Mouse (Mus musculus): ENCODE results near the gene Pabpc4. TPM values are rescaled to one million over a fixed set of nuclear protein-coding genes. Genes with fewer than 3 reads are reported as not detected.

Gene Pabpc4
- polyA plus RNA-seq (2021; fragmentation: Nextera tagmentation), result 6.9 and 7.1 TPM in 2 replicates
- long read RNA-seq, experiment 1, partial matches to known transcripts, result 9 of 21 reads
- long read RNA-seq, experiment 1, other reads (novel, unspliced or antisense), result 9 of 21 reads
- long read RNA-seq, experiment 2, partial matches to known transcripts, result 10 of 12 reads
- long read RNA-seq, experiment 2, other reads (novel, unspliced or antisense), result 2 of 12 reads

GRCm38 (mm10) chr4:123261721-123262401 lies at the start of gene Pabpc4:
Gene Pabpc4, plus strand, starts transcription at chr4:123262351.

GRCm38 (mm10) chr4:123233492-123234084 lies 28.6 kb upstream of the Pabpc4 start, which contains the start of gene Heyl:
Gene Heyl, plus strand, starts transcription at chr4:123233556.

GRCm38 (mm10) chr4:123323534-123323933 lies 61.4 kb downstream of the Pabpc4 start, which contains the start of gene Oxct2a:
Gene Oxct2a, minus strand, starts transcription at chr4:123323634.

GRCm38 (mm10) chr4:123342642-123343470 lies 80.7 kb downstream of the Pabpc4 start, which contains the start of gene Bmp8a:
Gene Bmp8a, minus strand, starts transcription at chr4:123343252.

Other genes starting within 250 kb of the Pabpc4 start
- 4.4 and 5.9 TPM in 2 replicates for gene Trit1, start 245.8 kb upstream of the Pabpc4 start, polyA plus RNA-seq (2021; fragmentation: Nextera tagmentation)
- gene Bmp8b, start 157.2 kb upstream of the Pabpc4 start, polyA plus RNA-seq (2021; fragmentation: Nextera tagmentation), result 0.05 TPM in 1 of 2 replicates, not detected in the other
- 0.23 and 0.29 TPM in 2 replicates for gene Oxct2b, start 146.1 kb upstream of the Pabpc4 start, polyA plus RNA-seq (2021; fragmentation: Nextera tagmentation)
- 31.6 and 41.4 TPM in 2 replicates for gene Ppie, start 122.4 kb upstream of the Pabpc4 start, polyA plus RNA-seq (2021; fragmentation: Nextera tagmentation)
- 373 and 439 TPM in 2 replicates for gene Hpcal4, start 79.1 kb upstream of the Pabpc4 start, polyA plus RNA-seq (2021; fragmentation: Nextera tagmentation)
- gene Nt5c1a, start 60.8 kb upstream of the Pabpc4 start, polyA plus RNA-seq (2021; fragmentation: Nextera tagmentation), result 5.9 and 10.0 TPM in 2 replicates
- 1.7 and 2.6 TPM in 2 replicates for gene Heyl, start 28.8 kb upstream of the Pabpc4 start, polyA plus RNA-seq (2021; fragmentation: Nextera tagmentation)
- gene Oxct2a, start 61.3 kb downstream of the Pabpc4 start, polyA plus RNA-seq (2021; fragmentation: Nextera tagmentation), result not detected in 2 replicates
- 0.09 and 0.17 TPM in 2 replicates for gene Bmp8a, start 80.9 kb downstream of the Pabpc4 start, polyA plus RNA-seq (2021; fragmentation: Nextera tagmentation)

Data from left cerebral cortex, adult 6 months (tissue).